Mouse (Mus musculus) intestine, embryonic 14.5 days (tissue): ENCODE data around the gene Hist1h4n. TPM values are rescaled to one million over a fixed set of nuclear protein-coding genes. Genes with fewer than 3 reads are reported as not detected.
"Not testable (repeated sequence)": the region's sequence is repeated elsewhere in the genome, so short reads cannot be mapped to it uniquely, and the experiment has no call there.

Source experiments
- ATAC-seq: fragments of 200-750 bp; cut with Nextera tagmentation; replicated peaks from 2 replicates; pipeline ENCODE4 v1.8.0; 2017; ENCODE audit warnings: low read depth, moderate number of reproducible peaks, moderate TSS enrichment, moderate library complexity; ENCODE audit not compliant: low FRiP score, low TSS enrichment
- DNase-seq: peaks from one replicate; pipeline ENCODE4 v3.0.0-alpha.2; 2018; ENCODE audit warnings: low spot score
- H3K27ac ChIP-seq: fragments of 300-500 bp; sonication (generic); 2 replicates; pipeline ENCODE4 v1.5.1; 2014; ENCODE audit warnings: low read depth, mild to moderate bottlenecking, control low read depth
- H3K27me3 ChIP-seq: fragments of 300-500 bp; sonication (generic); replicated peaks from 2 replicates; pipeline ENCODE4 v1.6.1; 2014; ENCODE audit warnings: low read length, control low read depth; ENCODE audit not compliant: control insufficient read depth, insufficient read depth
- H3K36me3 ChIP-seq: fragments of 300-500 bp; sonication (generic); 2 replicates; pipeline ENCODE4 v1.6.1; 2014; ENCODE audit warnings: low read length, control low read depth; ENCODE audit not compliant: control insufficient read depth, insufficient read depth
- H3K4me1 ChIP-seq: fragments of 300-500 bp; sonication (generic); replicated peaks from 2 replicates; pipeline ENCODE4 v1.6.1; 2014; ENCODE audit warnings: low read length, control low read depth, mixed read lengths; ENCODE audit not compliant: control insufficient read depth, insufficient read depth
- H3K4me2 ChIP-seq: fragments of 300-500 bp; sonication (generic); 2 replicates; pipeline ENCODE4 v1.6.1; 2014; ENCODE audit warnings: low read length
- H3K4me3 ChIP-seq: fragments of 300-500 bp; sonication (generic); 2 replicates; pipeline ENCODE4 v1.5.1; 2014; ENCODE audit warnings: low read depth, low read length, control low read depth, mixed read lengths
- H3K9ac ChIP-seq: fragments of 300-500 bp; sonication (generic); 2 replicates; pipeline ENCODE4 v1.6.1; 2014; ENCODE audit warnings: mild to moderate bottlenecking, low read length
- H3K9me3 ChIP-seq: fragments of 300-500 bp; sonication (generic); 2 replicates; pipeline ENCODE4 v1.6.1; 2016; ENCODE audit warnings: low read length, control low read depth; ENCODE audit not compliant: control insufficient read depth
- WGBS: fragments of 180-500 bp; shearing (Covaris S2); extraction: QIAGEN DNeasy Blood & Tissue Kit; methylation state at CpG from one replicate; pipeline ENCODE4 v1.1.7; 2014; 5-methylcytosine and 5-hydroxymethylcytosine counted together
- polyA plus RNA-seq: library from polyadenylated mRNA; unstranded; fragments of >200 nt; fragmentation: Nextera tagmentation; extraction: Ambion mirVana; gene quantifications from 2 replicates; pipeline ENCODE4 v1.2.1, GENCODE M21; 2014

Hist1h4n gene
- polyA plus RNA-seq, 1 experiment from 2014 or later: 22.9 TPM

DNA sequence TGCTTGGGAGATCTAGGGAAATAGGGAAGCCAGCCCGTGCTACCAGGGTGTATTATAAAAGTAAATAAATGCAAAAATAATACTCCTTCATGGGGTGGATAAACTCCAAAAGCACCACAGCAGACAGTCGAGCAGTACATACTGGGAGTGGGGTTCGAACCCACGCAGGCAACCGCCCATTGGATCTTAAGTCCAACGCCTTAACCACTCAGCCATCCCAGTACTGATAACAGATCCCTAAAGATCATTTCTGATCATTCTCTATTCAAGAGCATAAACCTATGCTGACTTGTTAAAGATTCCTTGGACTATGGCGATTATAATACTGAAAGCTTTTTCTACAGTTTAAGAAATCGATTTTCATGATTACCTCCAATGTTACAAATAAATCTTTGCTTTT is 15.9 kb upstream of the Hist1h4n start:
- ATAC-seq (no peak), DNase-seq (no peak)
- Histone ChIP-seq H3K36me3 (no peaks in the 10 kb centered on the region), H3K4me1 (no peaks in the 10 kb centered on the region), H3K4me3 (no peak overlapping the region), H3K27me3 (no peaks in the 10 kb centered on the region), H3K9ac (no peak overlapping the region), H3K4me2 (no peak overlapping the region), H3K27ac (no peak overlapping the region), H3K9me3 (no peaks in the 10 kb centered on the region)
- WGBS: 28% methylated on average over 8 of the region's 8 CpGs

DNA sequence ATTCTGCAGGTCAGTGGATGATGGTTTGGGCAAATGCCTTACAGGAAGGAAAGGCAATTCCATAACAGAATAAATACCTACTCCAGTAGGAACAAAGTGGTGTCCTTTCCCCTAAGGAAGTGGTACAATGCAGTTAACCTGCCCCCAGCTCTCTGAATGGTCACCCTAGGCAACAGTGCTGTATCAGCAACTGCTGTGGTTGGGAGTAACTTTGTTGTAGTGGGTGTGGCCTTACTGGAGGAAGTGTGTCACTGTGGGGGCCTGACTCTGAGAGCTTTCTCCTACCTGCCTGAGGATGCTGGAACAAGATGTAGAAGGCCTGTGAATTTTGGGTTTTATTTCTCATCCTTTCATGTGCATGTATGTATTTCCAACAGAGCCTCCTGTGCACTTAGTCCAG is 14.4 kb upstream of the Hist1h4n start:
- not testable (repeated sequence) for H3K4me2 ChIP-seq, DNase-seq, H3K27me3 ChIP-seq, H3K4me3 ChIP-seq, H3K36me3 ChIP-seq, H3K4me1 ChIP-seq, H3K27ac ChIP-seq, ATAC-seq, H3K9me3 ChIP-seq, H3K9ac ChIP-seq

DNA sequence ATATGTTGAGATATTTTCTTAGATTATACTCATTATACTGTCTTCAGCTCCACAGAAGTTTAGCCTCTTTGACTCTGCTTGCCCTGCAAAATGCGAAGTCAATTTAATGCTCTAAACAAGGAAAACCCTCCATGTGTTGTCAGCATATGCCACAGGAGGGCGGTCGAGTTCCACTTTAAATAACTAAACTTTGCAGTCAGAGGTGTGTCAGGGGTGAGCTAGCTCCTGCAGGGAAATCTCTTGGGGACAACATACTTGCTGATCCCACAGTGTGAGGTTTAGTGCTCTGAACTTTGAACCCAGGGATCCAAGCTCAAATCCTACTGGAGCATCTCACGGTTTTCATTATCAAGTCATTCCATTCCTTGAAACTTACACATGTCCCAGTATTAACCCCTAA is 8.5 kb upstream of the Hist1h4n start:
- not testable (repeated sequence) for H3K36me3 ChIP-seq, H3K27ac ChIP-seq, DNase-seq, H3K4me3 ChIP-seq, H3K9me3 ChIP-seq, H3K4me1 ChIP-seq, H3K9ac ChIP-seq, H3K27me3 ChIP-seq, H3K4me2 ChIP-seq
- peak; percentile 84 for ATAC-seq
- WGBS: no CpG with 5 or more reads among the region's 4 CpGs

DNA sequence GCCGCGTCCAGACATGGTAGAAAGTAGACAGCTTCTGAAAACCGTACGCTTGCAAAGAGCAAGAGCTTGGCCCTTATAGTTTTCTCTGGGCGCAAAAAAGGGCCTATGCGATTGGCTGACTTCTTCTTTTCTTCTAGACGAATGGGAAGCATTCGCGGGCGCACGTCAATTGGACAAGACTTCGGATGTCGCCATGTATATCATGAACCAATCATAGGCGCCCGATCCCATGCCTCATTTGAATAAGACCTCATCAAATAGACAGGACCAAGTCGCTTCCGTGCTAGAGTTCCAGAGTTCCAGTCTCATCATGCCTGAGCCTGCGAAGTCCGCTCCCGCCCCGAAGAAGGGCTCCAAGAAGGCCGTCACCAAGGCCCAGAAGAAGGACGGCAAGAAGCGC is 1.5 kb upstream of the Hist1h4n start, which contains the start of the genes Hist1h2ap and Hist1h2br:
TSS of gene Hist1h2ap (minus strand) at position 47 of the 400 bp plus-strand sequence.
TSS of gene Hist1h2br (plus strand) at position 283 of the 400 bp plus-strand sequence.
- not testable (repeated sequence) for H3K4me3 ChIP-seq, H3K27me3 ChIP-seq, H3K4me1 ChIP-seq, H3K9me3 ChIP-seq, H3K9ac ChIP-seq, H3K36me3 ChIP-seq, H3K4me2 ChIP-seq, H3K27ac ChIP-seq, DNase-seq
- peak; percentile 91 for ATAC-seq
- WGBS: no CpG with 5 or more reads among the region's 24 CpGs

DNA sequence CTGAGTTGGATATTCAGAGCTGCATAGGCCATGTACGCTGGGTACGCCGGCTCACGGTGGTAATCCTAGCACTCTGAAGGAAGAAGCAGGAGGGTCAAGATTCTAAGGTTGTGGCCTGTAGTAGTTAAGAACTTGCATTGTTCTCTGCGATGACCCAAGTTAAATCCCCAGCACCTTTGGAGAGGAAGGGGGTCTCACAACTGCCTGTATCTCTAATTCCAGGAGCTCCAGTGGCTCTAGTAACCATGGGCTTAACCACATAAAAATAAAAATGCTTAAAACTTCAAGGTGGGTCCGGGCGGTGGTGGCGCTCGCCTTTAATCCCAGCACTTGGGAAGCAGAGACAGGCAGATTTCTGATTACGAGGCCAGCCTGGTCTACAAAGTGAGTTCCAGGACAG is 1.7 kb downstream of the Hist1h4n start:
- Histone ChIP-seq H3K4me3 (no peak overlapping the region), H3K27me3 (no peaks in the 10 kb centered on the region), H3K9ac (no peak overlapping the region), H3K4me2 (no peak overlapping the region), H3K9me3 (no peaks in the 10 kb centered on the region), H3K4me1 (no peaks in the 10 kb centered on the region), H3K36me3 (no peaks in the 10 kb centered on the region), H3K27ac (no peak overlapping the region)
- ATAC-seq (no peak), DNase-seq (no peak)
- WGBS: 88% methylated on average over 10 of the region's 10 CpGs

DNA sequence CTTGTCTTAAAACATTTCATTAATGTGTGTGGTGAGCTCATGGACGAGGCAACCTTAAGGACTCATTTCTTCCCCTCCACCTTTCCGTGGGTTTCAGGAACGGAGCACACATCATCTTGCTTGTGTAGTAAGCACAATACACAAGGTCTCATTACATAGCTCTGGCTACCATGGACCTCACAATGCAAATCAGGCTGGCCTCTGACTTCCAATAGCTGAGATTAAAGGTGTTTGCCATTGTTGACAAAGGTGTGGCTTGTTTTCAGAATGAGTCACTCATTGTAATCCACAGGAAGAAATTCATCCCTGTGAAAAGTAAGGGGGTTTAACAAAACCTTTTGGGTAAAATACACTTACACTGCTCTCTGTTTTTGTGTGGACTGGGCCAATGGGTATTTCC is 3.5 kb downstream of the Hist1h4n start:
- no peaks in the 10 kb centered on the region for H3K36me3 ChIP-seq
- ATAC-seq: no peak
- DNase-seq: peak; percentile 39
- H3K9me3 ChIP-seq: no peaks in the 10 kb centered on the region
- H3K27me3 ChIP-seq: no peaks in the 10 kb centered on the region
- H3K9ac ChIP-seq: no peak overlapping the region
- no peak overlapping the region for H3K4me3 ChIP-seq
- WGBS: 59% methylated on average over 3 of the region's 3 CpGs
- H3K27ac ChIP-seq: no peak overlapping the region
- H3K4me2 ChIP-seq: no peak overlapping the region
- H3K4me1 ChIP-seq: no peaks in the 10 kb centered on the region

DNA sequence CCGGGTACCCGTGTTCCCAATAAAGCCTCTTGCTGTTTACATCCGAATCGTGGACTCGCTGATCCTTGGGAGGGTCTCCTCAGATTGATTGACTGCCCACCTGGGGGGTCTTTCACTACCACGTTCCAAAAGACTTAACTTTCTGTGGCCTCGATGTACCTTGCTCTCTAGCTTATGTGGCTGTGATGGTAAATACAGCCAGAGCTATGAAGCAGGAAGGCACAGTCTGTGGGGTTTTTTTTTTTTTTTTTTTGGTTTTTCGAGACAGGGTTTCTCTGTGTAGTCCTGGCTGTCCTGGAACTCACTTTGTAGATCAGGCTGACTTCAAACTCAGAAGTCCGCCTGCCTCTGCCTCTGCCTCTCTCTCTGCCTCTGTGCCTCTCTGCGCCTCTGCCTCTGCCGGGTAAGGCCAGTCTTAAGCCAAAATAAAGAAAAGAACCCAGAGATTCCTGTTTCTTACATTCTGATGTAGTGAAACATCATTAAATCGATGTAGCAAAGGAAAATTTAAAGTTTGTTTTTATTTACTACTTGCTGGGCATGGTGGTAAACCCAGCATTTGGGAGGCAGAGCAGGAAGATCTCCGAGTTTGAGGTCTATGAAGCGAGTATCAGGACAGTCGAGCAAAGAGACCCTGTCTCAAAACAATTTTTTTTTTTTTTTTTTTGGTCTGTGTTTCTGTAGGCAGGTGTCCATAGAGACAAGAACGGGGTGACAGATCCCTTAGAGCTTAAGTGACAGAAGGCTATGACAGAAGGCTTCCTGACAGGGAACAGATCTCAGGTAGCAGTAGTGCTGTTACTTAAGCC is 11.7 kb downstream of the Hist1h4n start:
- DNase-seq, H3K9me3 ChIP-seq, H3K4me3 ChIP-seq, H3K4me1 ChIP-seq, H3K36me3 ChIP-seq, H3K27ac ChIP-seq, H3K9ac ChIP-seq, H3K27me3 ChIP-seq, ATAC-seq, H3K4me2 ChIP-seq: not testable (repeated sequence)
- WGBS: 78% methylated on average over 6 of the region's 16 CpGs

DNA sequence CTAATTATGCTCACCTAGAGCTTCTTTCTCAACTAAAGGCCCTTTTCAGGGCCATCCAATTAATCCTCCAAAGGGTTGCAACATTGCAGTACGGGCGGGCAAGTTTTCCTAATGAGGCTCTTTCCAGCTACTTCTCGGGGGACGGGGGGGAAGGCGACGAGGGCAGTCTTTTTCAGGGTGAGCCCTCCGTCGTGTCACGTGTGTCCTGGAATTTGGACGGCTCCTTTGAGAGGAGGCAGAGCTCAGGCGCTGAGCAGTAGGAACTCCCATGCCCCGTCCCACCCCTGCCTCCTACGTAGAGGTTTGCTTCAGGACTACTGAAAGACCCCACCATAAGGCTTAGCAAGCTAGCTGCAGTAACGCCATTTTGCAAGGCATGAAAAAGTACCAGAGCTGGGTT is 19.9 kb downstream of the Hist1h4n start:
- ATAC-seq: peak; percentile 68
- WGBS: 0% methylated on average over 11 of the region's 14 CpGs
- H3K4me1 ChIP-seq, H3K27me3 ChIP-seq, H3K36me3 ChIP-seq, H3K9ac ChIP-seq, H3K4me3 ChIP-seq, DNase-seq, H3K9me3 ChIP-seq, H3K27ac ChIP-seq: not testable (repeated sequence)
- peak overlapping the region; percentile 34; the same call in 1 of the 2 replicates for H3K4me2 ChIP-seq

DNA sequence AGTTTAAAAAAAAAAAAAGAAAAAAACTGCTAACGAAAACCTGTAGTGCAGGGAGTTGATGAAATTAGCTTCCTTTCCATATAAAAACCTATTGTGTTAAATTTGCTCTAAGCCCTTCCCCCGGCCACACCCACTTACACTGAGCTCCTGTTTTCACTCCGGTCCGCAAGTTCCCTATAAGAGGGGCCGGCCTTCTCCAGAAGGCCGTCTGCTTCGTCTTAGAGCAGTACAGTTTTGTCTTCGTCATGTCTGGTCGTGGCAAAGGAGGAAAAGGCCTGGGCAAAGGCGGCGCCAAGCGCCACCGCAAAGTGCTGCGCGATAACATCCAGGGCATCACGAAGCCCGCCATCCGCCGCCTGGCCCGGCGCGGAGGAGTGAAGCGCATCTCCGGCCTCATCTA is 20.5 kb downstream of the Hist1h4n start, which contains the start of gene Hist1h4m:
TSS of gene Hist1h4m (plus strand) at position 208 of the 400 bp plus-strand sequence.
- peak within 1 kb of the TSS; percentile 34; the same call in 1 of the 2 replicates for H3K4me2 ChIP-seq
- not testable (repeated sequence) for H3K4me1 ChIP-seq, H3K9ac ChIP-seq, H3K36me3 ChIP-seq, DNase-seq, H3K27ac ChIP-seq, H3K27me3 ChIP-seq, H3K4me3 ChIP-seq, H3K9me3 ChIP-seq
- no CpG with 5 or more reads among the region's 24 CpGs for WGBS
- ATAC-seq: peak; percentile 70
